Mouse (Mus musculus) heart, embryonic 13.5 days (tissue): ENCODE data around the gene Ric1. TPM values are rescaled to one million over a fixed set of nuclear protein-coding genes. Genes with fewer than 3 reads are reported as not detected.

Experiments
- polyA plus RNA-seq: library from polyadenylated mRNA; unstranded; fragments of >200 nt; fragmentation: Nextera tagmentation; extraction: Ambion mirVana; gene quantifications from 2 replicates; pipeline ENCODE4 v1.2.1, GENCODE M21; 2015

The Ric1 gene
- polyA plus RNA-seq, 1 experiment from 2014 or later, result 6.5 TPM

Other genes starting within 250 kb of the Ric1 start
- 2.9 and 5.0 TPM in 2 replicates for gene Insl6, start 196.9 kb upstream of the Ric1 start, polyA plus RNA-seq
- gene Rln1, start 187.6 kb upstream of the Ric1 start, polyA plus RNA-seq, result 0.33 TPM in 1 of 2 replicates, not detected in the other
- 41.2 and 46.5 TPM in 2 replicates for gene Plgrkt, start 154.9 kb upstream of the Ric1 start, polyA plus RNA-seq
- 0.18 and 0.28 TPM in 2 replicates for gene Cd274, start 154.8 kb upstream of the Ric1 start, polyA plus RNA-seq
- gene Pdcd1lg2, start 111.4 kb upstream of the Ric1 start, polyA plus RNA-seq, result not detected in 2 replicates
- gene Ermp1, start 126.1 kb downstream of the Ric1 start, polyA plus RNA-seq, result 5.3 TPM in 2 replicates
- gene Mlana, start 175.5 kb downstream of the Ric1 start, polyA plus RNA-seq, result 0.66 and 0.92 TPM in 2 replicates